Mouse (Mus musculus): ENCODE measurements at regions not wholly inside any gene's neighbourhood (a gene's known extent, or its start where the extent isn't known, plus 50 kb on each side); places are given as distances from the start of the nearest gene placed in this dataset.

- Histone ChIP-seq H3K9ac (replicated peaks; ENCODE audit: low read depth) (no peak overlapping the region), H3K9me3 (ENCODE audit: low read length) (no peaks in the 10 kb centered on the region), H3K4me2 (replicated peaks; ENCODE audit: low read depth, low read length) (no peak overlapping the region), H3K36me3 (ENCODE audit: insufficient read depth, low read length) (no peaks in the 10 kb centered on the region), H3K27me3 (replicated peaks; ENCODE audit: insufficient read depth, low read length) (no peaks in the 10 kb centered on the region), H3K27ac (ENCODE audit: low read length) (no peak overlapping the region), H3K4me1 (ENCODE audit: insufficient read depth, low read depth, low read length) (no peaks in the 10 kb centered on the region), H3K4me3 (ENCODE audit: low read depth, low read length) (no peak overlapping the region)
- DNase-seq (ENCODE audit: low spot score) (no peak), ATAC-seq (no peak)
- TF ChIP-seq EP300 (IDR thresholded peaks at IDR 0.05) (no peak), CTCF (IDR thresholded peaks at IDR 0.05) (no peak)
- WGBS: 68% methylated on average over 3 of the region's 3 CpGs
Measured at GRCm38 (mm10) chr12:25416571-25416970, 319.6 kb upstream of the Id2 start.

DNA sequence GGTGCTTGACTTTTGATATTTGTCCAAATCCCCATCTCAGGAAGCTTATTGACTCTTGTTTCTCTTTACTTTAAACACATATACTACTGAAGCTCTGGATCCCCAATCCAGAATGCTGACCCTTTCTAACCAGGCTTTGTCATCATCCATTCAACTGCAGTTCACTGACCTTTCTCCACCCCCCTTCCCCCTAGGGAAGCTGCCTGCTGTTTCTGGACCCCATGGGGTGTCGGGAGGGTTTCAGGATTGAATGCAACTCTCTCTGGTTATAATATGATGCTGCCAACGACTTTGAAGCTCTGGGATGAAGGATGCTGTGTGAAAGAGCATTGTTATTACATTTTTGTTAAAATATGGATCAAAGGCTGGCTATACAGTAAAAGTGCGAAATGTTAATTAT lies 318.7 kb upstream of the Id2 start:
- H3K9ac ChIP-seq (replicated peaks; ENCODE audit: low read depth): no peak overlapping the region
- ATAC-seq: no peak
- H3K4me1 ChIP-seq (ENCODE audit: insufficient read depth, low read depth, low read length): no peaks in the 10 kb centered on the region
- no peak overlapping the region for H3K4me3 ChIP-seq (ENCODE audit: low read depth, low read length)
- no peaks in the 10 kb centered on the region for H3K27me3 ChIP-seq (replicated peaks; ENCODE audit: insufficient read depth, low read length)
- no peaks in the 10 kb centered on the region for H3K9me3 ChIP-seq (ENCODE audit: low read length)
- TF ChIP-seq CTCF (IDR thresholded peaks at IDR 0.05) (no peak), EP300 (IDR thresholded peaks at IDR 0.05) (no peak)
- H3K27ac ChIP-seq (ENCODE audit: low read length): no peak overlapping the region
- H3K4me2 ChIP-seq (replicated peaks; ENCODE audit: low read depth, low read length): no peak overlapping the region
- H3K36me3 ChIP-seq (ENCODE audit: insufficient read depth, low read length): no peaks in the 10 kb centered on the region
- no peak for DNase-seq (ENCODE audit: low spot score)
- WGBS: 50% methylated on average over 3 of the region's 3 CpGs

- DNase-seq (ENCODE audit: low spot score) (peak; percentile 32), ATAC-seq (no peak; the same call in 1 of the 2 replicates)
- Histone ChIP-seq H3K9me3 (ENCODE audit: low read length) (no peaks in the 10 kb centered on the region), H3K27me3 (replicated peaks; ENCODE audit: insufficient read depth, low read length) (no peaks in the 10 kb centered on the region), H3K4me2 (replicated peaks; ENCODE audit: low read depth, low read length) (no peak overlapping the region), H3K9ac (replicated peaks; ENCODE audit: low read depth) (no peak overlapping the region), H3K4me3 (ENCODE audit: low read depth, low read length) (no peak overlapping the region), H3K27ac (ENCODE audit: low read length) (no peak overlapping the region), H3K4me1 (ENCODE audit: insufficient read depth, low read depth, low read length) (no peaks in the 10 kb centered on the region), H3K36me3 (ENCODE audit: insufficient read depth, low read length) (no peaks in the 10 kb centered on the region)
- TF ChIP-seq EP300 (IDR thresholded peaks at IDR 0.05) (no peak), CTCF (IDR thresholded peaks at IDR 0.05) (peak; percentile 68)
- WGBS: 35% methylated on average over 2 of the region's 2 CpGs
Measured at GRCm38 (mm10) chr12:25415232-25415631, 318.3 kb upstream of the Id2 start.

- Histone ChIP-seq H3K36me3 (ENCODE audit: insufficient read depth, low read length) (no peaks in the 10 kb centered on the region), H3K4me3 (ENCODE audit: low read depth, low read length) (no peak overlapping the region), H3K4me2 (replicated peaks; ENCODE audit: low read depth, low read length) (no peak overlapping the region), H3K9ac (replicated peaks; ENCODE audit: low read depth) (no peak overlapping the region), H3K27ac (ENCODE audit: low read length) (no peak overlapping the region), H3K9me3 (ENCODE audit: low read length) (no peaks in the 10 kb centered on the region), H3K4me1 (ENCODE audit: insufficient read depth, low read depth, low read length) (no peaks in the 10 kb centered on the region), H3K27me3 (replicated peaks; ENCODE audit: insufficient read depth, low read length) (no peaks in the 10 kb centered on the region)
- peak; percentile 87 for ATAC-seq
- no peak for TF ChIP-seq EP300 (IDR thresholded peaks at IDR 0.05)
- TF ChIP-seq CTCF (IDR thresholded peaks at IDR 0.05): no peak
- DNase-seq (ENCODE audit: low spot score): peak; percentile 70
- 57% methylated on average over 2 of the region's 2 CpGs for WGBS
Measured at GRCm38 (mm10) chr12:25407301-25407700, 310.4 kb upstream of the Id2 start.

DNA sequence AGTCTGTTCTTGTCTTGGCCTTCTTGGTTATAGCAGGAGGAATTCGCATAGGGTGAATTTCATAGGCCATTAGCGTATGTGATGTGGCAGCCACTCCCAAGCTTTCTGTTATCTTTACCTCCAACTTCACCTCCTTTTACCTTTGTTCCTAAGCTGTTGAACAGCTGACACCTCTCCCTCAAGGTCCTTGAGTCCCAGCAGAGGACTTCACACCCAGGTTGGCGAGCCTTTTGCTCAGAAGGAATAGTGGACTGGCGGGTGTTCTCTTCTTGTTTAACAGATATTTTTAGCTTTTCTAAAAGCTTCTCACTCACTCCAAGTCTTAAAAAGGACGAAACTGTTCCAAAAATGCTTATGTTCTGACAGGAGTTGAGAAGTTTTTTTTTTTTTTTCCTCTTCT lies 303.4 kb upstream of the Id2 start:
- Histone ChIP-seq H3K27me3 (replicated peaks; ENCODE audit: insufficient read depth, low read length) (no peaks in the 10 kb centered on the region), H3K4me2 (replicated peaks; ENCODE audit: low read depth, low read length) (no peak overlapping the region), H3K36me3 (ENCODE audit: insufficient read depth, low read length) (no peaks in the 10 kb centered on the region), H3K4me3 (ENCODE audit: low read depth, low read length) (no peak overlapping the region), H3K27ac (ENCODE audit: low read length) (no peak overlapping the region), H3K9ac (replicated peaks; ENCODE audit: low read depth) (no peak overlapping the region), H3K4me1 (ENCODE audit: insufficient read depth, low read depth, low read length) (no peaks in the 10 kb centered on the region), H3K9me3 (ENCODE audit: low read length) (no peaks in the 10 kb centered on the region)
- 49% methylated on average over 5 of the region's 5 CpGs for WGBS
- ATAC-seq: no peak
- no peak for TF ChIP-seq CTCF (IDR thresholded peaks at IDR 0.05)
- no peak for TF ChIP-seq EP300 (IDR thresholded peaks at IDR 0.05)
- peak; percentile 32 for DNase-seq (ENCODE audit: low spot score)

- TF ChIP-seq CTCF (IDR thresholded peaks at IDR 0.05): no peak
- TF ChIP-seq EP300 (IDR thresholded peaks at IDR 0.05): no peak
- Histone ChIP-seq H3K9ac (replicated peaks; ENCODE audit: low read depth) (no peak overlapping the region), H3K27ac (ENCODE audit: low read length) (no peak overlapping the region), H3K27me3 (replicated peaks; ENCODE audit: insufficient read depth, low read length) (no peaks in the 10 kb centered on the region), H3K4me2 (replicated peaks; ENCODE audit: low read depth, low read length) (no peak overlapping the region), H3K4me1 (ENCODE audit: insufficient read depth, low read depth, low read length) (no peaks in the 10 kb centered on the region), H3K4me3 (ENCODE audit: low read depth, low read length) (no peak overlapping the region), H3K36me3 (ENCODE audit: insufficient read depth, low read length) (no peaks in the 10 kb centered on the region), H3K9me3 (ENCODE audit: low read length) (no peaks in the 10 kb centered on the region)
- WGBS: 65% methylated on average over 3 of the region's 3 CpGs
- ATAC-seq (no peak), DNase-seq (ENCODE audit: low spot score) (peak; percentile 20)
Measured at GRCm38 (mm10) chr12:25398726-25399125, 301.8 kb upstream of the Id2 start.

DNA sequence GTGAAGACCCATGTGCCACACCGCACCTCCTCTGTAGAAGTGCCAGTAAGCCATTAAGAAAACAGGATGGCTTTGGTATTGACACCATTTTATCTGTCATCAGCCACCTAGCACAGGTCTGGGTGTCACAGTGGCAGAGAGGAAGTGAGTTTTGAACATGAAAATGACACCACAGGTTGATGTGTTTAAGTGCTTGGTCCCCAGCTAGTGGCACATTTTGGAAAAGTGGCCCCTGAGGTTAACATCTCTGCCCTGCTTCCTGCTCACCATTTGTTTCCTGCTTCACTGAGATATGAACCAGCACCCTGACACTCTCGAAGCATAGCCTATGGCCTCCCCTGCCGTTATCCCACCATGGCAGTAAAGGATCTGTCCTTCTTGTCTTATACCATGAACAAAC lies 297.4 kb upstream of the Id2 start:
- no peaks in the 10 kb centered on the region for H3K9me3 ChIP-seq (ENCODE audit: low read length)
- no peak overlapping the region for H3K9ac ChIP-seq (replicated peaks; ENCODE audit: low read depth)
- DNase-seq (ENCODE audit: low spot score) (no peak), ATAC-seq (no peak)
- WGBS: 79% methylated on average over 3 of the region's 3 CpGs
- no peaks in the 10 kb centered on the region for H3K27me3 ChIP-seq (replicated peaks; ENCODE audit: insufficient read depth, low read length)
- H3K27ac ChIP-seq (ENCODE audit: low read length): no peak overlapping the region
- TF ChIP-seq EP300 (IDR thresholded peaks at IDR 0.05): no peak
- TF ChIP-seq CTCF (IDR thresholded peaks at IDR 0.05): no peak
- H3K4me3 ChIP-seq (ENCODE audit: low read depth, low read length): no peak overlapping the region
- no peaks in the 10 kb centered on the region for H3K36me3 ChIP-seq (ENCODE audit: insufficient read depth, low read length)
- no peaks in the 10 kb centered on the region for H3K4me1 ChIP-seq (ENCODE audit: insufficient read depth, low read depth, low read length)
- H3K4me2 ChIP-seq (replicated peaks; ENCODE audit: low read depth, low read length): no peak overlapping the region

All from lung, postnatal 0 days (tissue).